Mouse (Mus musculus) small intestine, adult 2 months (tissue): ENCODE measurements around the gene Polr2c.
"Not testable (repeated sequence)": the region's sequence is repeated elsewhere in the genome, so short reads cannot be mapped to it uniquely, and the experiment has no call there.

ENCODE experiments used
- CTCF ChIP-seq: fragments of 200-500 bp; IDR thresholded peaks from 2 replicates; pipeline ENCODE4 v1.5.1; 2012; ENCODE audit warnings: low read depth, mild to moderate bottlenecking, control low read depth, inconsistent platforms, low read length, moderate library complexity, mixed read lengths; ENCODE audit not compliant: insufficient replicate concordance, insufficient read length; ENCODE audit errors: extremely low read depth
- POLR2A ChIP-seq: fragments of 200-500 bp; IDR thresholded peaks from 2 replicates; pipeline ENCODE4 v1.6.1; 2012; ENCODE audit warnings: low read depth, mild to moderate bottlenecking, control low read depth, inconsistent platforms, low read length, moderate library complexity

DNA sequence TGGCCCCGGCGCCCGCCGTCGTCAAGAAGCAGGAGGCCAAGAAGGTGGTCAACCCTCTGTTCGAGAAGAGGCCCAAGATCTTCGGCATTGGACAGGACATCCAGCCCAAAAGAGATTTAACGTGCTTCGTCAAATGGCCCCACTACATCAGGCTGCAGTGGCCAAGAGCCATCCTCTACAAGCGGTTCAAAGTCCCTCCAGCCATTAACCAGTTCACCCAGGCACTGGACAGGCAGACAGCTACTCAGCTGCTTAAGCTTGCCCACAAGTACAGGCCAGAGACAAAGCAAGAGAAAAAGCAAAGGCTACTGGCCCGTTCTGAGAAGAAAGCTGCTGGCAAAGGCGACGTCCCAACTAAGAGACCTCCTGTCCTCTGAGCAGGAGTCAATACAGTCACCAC lies 21.5 kb upstream of the Polr2c start:
- not testable (repeated sequence) for TF ChIP-seq POLR2A, CTCF
